Mouse (Mus musculus) heart, adult 18-20 months (tissue): ENCODE results near the gene Trpt1. TPM values are rescaled to one million over a fixed set of nuclear protein-coding genes. Genes with fewer than 3 reads are reported as not detected.
"Not testable (repeated sequence)": the region's sequence is repeated elsewhere in the genome, so short reads cannot be mapped to it uniquely, and the experiment has no call there.

Experiments
- DNase-seq, 2 experiments: peaks; one replicate each; pipeline ENCODE4 v3.0.0; 2021 to 2022; ENCODE audit warnings: mixed read lengths in 1 of 2
- total RNA-seq, 2 experiments: library from RNA; stranded (reverse); gene quantifications; 2 replicates each; pipeline ENCODE4 v1.2.3; 2021

The Trpt1 gene
- total RNA-seq, 2 experiments from 2014 or later: 22.4 to 26.4 TPM

DNA sequence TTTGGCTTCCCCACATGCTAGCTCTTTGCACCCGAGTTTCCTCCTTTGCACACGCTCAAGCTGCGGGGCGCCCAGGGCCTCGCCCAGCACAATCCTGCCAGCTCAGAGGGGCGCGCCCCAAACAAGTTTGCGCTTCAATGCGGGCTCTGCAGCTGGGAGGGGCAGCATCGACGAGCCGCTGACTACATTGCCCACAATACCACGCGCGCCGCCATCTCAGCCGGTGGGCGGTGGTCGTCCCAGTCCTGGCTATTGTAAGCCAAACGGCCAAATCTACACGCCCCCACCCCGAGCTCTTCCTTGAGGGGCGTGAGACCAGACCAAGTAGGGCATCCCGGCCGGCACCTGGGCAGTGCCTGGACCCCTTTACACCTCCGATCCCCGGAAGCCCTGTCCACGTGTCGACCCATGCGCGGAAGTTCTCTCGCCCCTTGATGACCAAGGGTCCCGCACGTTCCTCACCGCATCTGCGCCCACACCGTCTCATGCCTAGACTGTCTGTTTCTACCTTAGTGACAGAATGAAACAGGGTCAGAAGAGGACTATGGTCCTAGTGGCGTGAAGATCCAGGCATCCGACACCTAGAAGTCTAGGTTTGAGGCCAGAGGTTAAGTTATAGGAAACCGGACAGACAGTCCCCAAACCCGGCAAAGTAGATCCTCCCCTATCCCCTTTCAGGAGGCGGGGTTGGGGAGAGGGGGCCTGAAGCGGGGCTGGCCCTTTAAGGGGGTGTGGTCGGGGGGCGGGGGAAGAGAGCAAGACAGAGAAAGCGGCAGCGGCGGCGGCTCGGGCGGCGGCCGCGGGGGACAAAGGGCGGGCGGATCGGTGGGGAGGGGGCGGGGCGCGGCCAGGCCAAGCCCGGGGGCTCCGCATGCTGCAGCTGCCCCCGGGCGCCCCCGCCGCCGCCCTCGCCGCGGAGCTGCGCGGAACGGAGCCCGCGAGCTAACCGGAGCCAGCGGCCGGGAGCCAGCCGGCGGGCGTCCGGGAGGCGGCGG is 21.4 kb upstream of the Trpt1 start, which contains the start of gene Ppp1r14b:
TSS of gene Ppp1r14b (plus strand) at position 758 of the 995 bp plus-strand sequence.
- DNase-seq: peak; percentile 86 to 89

DNA sequence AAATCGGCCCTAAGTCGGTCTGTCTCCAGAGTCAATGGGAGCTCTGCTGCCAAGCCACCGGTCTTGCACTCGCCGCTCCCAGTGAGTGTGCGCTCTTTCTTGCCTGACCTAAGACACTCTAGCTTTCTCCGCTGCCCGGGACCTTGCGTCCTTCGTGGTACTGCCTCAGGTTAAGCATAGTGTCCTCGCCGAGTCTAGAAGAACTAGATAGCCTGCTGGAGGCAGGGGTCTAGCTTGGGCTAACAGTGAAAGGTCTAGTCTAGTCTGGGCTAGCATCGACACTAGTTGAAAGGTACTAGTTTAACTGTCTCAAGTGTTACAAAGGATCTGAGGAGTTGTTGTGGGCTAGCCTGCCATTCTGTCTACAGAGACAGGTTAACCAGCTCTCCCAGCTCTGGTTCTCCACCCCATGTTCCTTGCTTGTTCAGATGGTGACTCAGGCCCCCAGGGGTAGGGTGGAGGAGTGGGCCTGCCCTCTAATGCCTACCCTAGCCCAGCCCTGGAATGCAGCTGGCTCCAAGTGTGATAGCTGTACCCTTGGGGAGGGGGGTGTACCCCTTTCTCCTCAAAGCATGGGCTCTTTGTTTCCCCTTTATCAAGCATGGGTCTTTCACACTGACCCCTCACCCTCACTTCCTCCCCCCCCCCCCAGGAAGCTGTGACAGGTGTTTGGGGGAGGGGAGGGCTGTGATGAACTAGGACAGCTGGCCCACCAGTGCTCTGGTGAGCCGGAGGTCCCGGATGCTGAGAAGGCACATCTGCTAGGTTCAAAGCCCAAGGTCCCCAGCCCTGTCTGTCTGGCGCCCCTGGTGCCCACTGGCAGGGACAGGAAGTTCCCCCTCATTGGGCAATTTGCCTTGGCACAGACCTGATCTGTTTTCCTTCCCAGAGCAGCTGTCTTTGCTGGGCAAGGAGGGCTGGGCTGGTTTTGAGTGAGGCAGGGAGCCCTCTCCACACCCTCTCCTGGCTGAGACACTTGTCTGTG is 20.1 kb upstream of the Trpt1 start, which contains the start of gene Plcb3:
TSS of gene Plcb3 (minus strand) at position 934 of the 985 bp plus-strand sequence.
- DNase-seq: peak; percentile 69 to 80

DNA sequence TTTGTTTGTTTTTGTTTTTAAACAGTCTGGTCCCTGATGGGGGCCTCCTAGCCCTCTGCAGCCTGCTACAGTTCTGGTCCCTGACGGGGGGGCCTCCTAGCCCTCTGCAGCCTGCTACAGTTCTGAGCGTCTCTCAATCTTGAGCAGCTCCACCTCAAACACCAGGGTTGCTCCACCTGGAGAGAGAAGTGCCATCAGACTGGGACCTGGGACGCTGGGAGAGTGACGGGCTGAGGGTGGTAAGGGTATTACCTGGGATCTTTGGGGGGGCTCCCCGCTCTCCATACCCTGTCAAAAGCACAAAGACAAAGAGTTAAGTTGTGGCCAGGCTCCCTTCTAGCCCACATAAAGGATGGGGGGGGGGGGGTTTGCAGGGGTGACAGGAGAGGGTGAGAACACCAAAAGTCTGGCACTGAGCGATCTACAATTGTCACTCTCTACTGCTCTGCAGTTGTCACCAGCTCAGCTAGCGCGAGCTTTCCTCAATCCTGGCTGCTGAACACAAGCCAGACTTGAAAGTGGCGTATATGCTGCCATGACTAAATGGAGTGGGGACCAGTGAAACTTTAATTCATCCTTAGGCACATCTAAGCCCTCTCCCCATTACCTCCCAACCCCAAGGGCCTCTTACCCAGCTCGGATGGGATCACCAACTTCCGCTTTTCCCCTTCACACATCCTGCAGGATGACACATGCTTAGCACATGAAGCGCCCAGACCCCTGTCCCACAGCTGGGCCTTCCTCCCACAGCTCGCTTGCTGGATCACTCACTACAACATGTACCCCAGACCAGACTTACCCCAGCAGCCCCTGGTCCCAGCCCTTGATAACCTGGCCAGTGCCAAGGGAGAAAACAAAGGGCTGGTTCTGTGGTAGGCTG is 17.9 kb upstream of the Trpt1 start:
- no peak for DNase-seq

DNA sequence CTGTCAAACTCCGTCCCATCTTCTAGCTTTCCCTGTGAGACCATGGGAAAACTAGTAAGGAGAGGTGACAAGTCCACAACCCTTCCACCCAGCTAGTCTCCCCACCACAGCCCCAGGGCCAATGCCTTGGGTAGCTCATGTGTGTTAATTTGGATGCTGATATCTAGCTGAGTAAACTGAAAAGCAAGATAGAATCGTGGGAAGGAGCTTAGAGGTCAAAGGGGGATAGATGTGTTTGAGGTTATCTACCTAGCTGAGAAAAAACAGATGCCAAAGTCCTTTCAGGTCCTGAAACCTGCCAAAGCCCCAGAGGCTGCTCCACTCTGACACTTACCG is 17.3 kb upstream of the Trpt1 start:
- DNase-seq: no peak

DNA sequence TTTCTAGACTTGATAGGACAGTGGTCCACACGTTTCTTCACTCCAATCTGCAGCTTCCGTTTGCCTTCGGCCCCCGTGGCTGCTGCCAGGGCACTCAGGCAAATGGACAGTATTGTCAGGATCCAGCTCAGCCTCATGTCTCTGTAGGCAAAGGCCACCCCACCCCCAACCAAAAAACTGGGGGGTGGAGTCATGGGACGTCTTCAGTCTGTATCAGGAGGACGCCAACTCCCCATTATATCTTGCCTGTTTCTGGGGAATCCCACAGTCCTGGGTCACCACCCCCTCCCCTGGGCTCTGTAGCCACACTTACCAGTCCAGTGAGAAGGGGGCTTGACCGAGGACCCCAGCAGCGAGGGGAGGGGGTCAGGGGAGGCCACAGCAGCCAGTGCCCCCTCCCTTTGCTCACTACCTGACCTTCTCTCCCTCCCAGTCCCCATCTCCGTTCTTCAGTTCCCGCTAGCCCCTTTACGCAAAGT is 16.9 kb upstream of the Trpt1 start:
- peak in 1 of 2 experiments; percentile 53 for DNase-seq

DNA sequence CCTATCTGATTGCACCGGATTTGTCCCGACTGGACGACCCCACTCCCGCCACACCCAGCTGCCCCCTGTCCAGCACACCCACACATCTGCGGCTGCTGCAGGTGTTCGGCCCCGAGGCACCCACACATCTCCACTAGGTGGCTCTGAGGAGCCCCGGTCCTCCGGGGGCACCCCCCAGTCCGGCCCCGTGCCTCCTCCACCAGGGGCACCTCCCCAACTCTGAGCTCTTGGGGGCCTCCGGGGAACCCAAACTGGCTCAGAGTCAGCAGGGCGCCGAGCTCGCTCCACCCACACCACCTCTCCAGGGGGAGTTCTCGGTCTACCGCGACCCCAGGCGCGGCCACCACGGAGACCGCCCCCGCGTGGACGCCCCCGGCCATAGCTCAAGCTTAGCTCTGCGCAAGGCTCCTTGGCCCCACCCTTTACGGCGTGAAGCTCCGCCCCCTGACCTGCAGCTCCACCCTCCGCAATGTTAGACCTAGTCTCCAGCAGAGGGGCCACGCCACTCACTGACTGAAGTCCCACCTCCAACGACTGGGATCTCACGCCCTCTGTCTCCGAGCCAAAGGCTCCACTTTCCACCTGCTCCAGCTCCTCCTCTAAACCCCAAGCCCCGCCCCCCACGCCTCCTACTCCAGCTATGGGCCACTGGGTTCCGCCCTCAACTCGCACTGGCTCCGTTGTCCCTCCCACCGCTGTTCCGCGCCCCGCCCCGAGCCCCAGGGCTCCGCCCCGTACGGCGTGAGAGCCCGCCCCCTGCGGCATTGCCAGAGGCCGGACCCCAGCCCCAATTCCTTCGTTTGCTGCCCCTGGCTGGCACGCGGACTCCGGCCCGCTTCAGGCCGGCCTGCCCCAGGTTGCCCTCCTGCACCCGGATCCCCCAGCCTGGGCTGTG is 16.2 kb upstream of the Trpt1 start:
- DNase-seq: peak; percentile 100

DNA sequence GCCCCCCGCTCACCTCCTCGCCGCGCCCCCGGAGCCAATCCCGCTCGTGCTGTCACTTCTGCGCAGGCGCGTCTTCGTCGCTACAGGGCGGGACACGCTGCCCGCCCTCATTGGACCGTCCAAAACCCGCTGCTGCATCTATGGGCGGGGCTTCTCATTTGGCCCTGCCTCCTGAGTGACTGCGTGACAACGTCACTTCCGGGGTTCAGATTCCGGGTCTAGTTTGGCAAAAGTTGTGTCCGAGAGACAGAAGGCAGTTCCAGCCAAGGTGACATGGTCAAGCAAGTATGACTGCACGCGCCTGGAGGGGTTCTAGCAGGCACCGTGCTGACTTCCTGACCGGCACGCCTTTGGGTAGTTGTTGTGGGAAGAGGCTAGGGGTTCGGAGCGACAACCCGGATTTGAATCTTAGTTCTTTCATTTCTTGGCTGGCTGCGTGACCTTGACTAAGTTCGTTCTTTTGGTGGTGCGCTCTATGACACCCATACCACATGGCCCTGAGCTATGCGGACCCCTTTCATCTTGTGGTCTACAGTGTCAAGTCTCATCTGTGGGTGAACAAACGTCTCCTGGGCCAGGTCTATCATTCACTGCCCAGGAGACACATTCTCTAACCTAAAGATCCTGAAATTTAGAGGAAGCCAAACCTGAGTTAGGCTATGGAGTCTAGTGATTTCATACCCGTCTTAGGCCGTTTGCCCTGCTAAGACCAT is 15.4 kb upstream of the Trpt1 start, which contains the start of gene Fkbp2:
TSS of gene Fkbp2 (minus strand) at position 121 of the 713 bp plus-strand sequence.
- peak; percentile 99 for DNase-seq

DNA sequence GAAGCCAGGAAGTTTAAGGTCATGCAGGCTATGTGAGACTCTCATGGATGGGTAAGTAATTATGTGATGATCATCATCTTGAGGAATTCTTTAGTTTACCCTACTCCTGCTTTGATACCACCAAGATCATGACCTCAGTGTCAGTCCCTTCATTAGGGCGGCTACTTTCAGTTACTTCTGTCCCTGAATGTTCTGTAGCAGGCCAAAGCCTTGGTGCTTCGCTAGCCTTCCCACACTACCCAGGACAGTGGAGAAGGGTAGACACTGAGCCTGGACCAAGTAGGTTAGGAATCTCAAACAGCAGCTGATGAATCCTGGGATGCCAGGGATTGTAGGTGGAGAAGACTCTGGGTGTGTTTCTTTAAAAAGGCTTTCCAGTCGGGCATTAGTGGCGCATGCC is 14.5 kb upstream of the Trpt1 start:
- no peak for DNase-seq

DNA sequence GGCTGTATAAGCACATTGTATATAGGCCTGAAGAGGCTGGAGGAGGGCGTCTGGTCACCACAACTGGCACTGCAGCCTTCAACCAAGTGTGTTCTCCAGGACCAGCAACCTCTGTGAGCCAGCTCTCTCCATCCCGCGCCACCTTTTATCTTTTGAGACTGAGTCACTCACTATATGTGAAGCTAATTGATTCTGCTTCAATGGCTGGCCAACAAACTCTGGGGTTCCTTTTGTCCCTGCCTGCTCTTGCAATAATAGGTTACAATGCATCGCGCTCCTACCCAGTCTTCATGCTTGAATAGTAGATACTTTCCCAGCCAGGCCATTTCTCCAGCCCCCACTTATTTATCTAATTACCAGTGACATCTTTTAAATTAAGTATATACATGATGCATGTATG is 12.3 kb upstream of the Trpt1 start:
- DNase-seq: no peak

DNA sequence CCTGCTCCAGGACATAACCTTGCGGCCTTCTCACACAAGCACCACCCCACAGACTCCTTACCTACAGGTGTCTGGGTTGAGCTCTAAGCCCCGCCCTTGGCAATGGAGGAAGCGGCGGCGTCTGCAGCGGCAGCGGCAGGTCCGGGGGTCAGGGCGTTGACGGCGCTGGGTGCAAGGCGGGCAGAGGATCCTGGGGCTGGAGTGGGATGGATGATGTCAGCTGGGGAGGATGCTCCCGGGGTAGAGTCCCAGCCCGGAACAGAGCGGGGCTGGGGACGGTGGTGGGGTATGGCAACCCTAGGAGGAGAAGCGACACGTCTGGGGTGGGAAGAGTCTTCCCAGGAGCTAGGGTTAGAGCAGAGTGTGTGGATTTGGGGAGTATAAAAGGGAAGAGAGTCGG is 10.6 kb upstream of the Trpt1 start:
- no peak for DNase-seq

DNA sequence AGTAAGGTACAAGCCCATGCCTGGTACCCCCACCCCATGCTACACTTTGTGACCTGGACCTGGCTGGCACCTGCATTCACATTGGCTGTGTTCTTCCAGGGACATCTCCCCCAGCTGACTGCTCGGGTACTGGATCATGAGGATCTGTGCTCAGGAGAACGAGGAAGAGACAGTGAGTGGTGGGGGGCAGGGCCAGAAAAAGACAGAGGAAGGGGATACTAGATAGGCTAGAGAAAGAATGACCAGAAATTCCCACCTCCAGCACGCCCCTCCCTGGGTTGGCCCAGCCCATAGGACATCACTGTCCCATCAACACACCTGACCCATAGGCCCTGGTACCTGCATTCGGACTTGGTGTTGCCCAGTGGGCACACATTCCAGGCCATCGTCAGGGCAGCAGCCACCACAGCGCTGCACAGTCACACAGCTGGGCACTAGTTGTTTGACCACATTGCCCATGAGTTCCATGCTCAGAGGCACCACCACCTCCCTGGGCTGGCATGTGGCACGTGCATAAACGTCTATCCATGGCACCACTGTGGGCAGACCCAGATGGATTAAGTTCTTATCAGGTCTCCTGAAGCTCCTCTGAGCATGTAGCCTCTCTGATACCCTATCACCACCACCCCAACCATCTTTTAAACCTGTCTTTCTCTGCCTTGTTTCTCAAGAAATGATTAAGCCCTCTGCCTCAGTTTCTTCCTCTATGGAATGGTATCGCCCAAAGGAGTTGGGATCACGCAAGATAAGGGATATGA is 9.8 kb upstream of the Trpt1 start:
- no peak for DNase-seq

DNA sequence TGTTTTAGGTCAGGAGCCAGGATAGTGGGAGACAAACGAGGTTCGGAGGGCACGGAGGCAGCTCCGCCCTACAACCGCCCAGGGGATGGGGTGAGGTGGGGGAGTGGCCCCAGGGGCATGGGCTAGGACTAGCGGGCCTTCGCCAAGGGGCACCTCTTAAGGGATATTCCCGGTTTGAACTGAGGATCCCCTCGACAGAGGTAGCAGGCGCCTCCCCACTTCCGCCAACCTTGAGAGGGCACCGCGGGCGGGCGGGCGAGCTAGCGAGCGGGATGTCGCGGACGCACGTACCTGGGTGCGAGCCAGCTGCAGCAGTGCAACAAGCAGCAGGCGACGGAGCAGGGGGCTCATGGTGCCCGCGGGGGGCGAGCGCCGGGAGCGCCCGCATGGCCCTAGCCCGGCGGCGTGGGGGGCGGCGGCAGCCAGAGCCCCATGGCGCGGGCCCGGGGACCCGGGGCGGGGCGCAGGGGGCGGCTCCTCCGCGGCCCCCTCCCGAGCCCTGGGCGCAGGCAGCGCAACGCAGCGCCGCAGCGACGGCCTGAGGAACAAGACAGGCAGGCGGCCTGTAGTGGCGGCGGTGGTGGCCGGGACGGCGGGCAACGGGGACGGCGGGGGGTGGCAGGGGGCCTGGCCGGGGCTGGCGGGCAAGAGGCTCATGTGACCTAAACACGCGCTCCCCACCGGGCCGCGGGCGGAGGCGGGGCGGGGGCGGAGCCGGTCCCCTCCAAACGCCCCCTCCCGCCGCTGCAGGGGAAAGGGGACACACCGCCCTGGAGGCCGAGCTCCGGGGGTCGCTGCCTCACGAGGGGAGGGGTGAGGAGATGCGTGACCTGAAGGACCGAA is 8.6 kb upstream of the Trpt1 start, which contains the start of gene Vegfb:
TSS of gene Vegfb (minus strand) at position 591 of the 843 bp plus-strand sequence.
- peak; percentile 81 for DNase-seq

DNA sequence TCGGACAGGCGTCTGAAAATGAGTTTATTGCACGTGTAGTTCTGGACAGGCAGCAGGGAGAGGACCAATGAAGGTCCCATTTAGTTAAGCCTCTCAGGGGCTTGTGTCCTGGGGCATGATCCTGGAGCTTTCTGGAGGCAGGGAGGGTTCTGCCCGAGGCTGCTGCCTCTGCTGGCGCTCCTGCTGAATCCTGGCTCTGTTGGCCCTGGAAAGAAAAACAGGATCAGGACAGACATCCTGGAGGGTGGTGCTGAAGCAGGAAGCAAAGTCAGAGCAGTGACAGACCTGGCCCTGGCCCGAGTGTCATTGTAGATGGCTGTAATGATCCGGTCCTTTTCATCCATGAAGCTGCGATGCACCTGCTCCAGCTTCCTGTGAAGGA is 8.0 kb upstream of the Trpt1 start:
- DNase-seq: no peak

DNA sequence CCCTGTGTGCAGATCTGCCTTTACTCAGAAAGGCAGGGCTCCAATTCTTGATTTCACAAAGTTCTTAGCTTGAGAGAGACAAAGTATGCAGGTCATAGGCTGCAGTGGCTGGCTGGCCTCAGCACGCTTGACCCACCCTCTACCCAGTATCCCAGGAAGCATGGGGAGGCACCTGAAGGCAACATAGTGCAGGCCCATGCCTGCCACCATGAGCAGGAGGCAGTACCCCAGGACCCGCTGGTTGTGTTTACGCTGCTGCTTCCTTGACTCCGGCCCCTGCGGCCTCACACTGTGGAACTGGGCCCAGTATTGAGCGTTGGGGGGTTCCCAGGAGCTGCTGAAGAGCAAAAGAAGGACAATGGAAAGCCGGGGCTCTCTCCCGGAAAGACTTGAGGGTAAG is 6.7 kb upstream of the Trpt1 start:
- DNase-seq: no peak

DNA sequence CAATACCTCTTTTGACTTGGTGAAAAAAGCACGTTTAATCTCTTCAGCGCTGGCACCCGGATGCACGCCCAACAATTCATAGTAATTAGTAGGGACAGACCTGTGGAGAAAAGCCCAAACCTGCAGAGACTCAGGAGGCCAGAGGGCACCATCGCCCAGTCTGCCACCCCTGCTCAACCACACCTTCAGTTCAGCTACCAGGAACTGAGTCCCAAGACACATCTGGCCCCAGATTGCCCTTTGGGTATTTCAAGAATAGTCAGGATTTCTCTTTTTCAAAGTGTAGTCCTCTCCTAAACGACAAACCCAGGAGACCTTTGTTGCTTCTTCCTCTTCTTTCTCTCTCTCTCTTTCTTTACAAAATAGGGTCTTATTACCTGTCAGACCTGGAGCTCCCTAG is 5.2 kb upstream of the Trpt1 start:
- no peak for DNase-seq

DNA sequence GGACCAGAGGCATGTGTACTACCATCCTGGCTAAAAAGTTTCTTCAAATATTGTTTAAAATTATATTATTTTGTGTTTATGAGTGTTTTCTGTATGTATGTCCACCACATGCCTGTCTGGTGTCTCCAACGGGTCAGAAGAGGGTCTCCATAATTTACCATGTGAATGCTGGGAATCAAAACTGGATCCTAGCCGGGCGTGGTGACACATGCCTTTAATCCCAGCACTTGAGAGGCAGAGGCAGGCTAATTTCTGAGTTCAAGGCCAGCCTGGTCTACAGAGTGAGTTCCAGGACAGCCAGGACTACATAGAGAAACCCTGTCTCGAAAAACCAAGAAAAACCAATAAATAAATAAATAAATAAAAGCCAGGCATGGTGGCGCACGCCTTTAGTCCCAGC is 4.8 kb upstream of the Trpt1 start:
- DNase-seq: not testable (repeated sequence)

DNA sequence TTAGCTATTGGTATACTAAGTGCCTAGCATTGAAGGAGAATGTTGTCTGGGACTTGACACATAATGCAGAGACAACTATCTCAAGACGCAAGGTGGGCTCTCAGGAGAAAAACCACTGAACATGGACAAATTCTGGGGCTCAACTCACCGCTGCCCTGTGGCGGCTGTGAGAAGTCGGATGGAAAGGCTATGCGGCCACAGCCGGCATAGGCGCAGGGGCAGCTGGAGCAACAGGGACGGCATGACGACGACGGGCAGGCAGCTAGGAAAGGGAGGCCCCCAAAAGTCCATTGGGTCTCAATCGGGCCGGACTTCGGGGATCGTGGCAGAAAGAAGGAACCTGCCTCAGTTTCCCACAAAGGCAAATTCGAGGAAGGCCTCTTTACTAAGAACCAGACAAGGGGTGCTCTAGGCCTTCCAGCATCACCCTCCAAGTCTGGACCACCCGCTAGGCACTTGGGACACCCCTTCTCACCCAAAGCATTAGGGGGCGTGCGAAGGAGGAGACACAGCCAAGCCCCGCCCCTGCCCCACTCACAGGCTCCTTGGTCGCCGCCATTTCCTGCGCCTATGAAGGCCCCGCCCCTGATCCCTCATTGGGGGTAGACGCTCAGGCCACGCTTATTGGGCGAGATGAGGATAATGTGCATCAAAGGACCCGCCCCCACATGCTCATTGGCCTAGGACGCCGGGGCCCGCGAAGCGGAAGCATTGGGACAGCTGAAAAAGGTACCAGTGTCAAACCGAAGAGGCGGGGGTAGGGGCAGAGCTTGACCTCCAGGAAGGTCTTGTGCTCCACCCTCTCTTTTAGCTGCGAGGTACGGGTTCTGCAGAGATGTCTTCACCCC is 3.7 kb upstream of the Trpt1 start, which contains the start of gene Dnajc4:
TSS of gene Dnajc4 (minus strand) at position 562 of the 848 bp plus-strand sequence.
- DNase-seq: peak; percentile 96 to 98
